Mouse (Mus musculus): ENCODE data around the gene Emx1.

GRCm38 (mm10) chr6:85230762-85231161, 43.5 kb downstream of the Emx1 start:
- TF ChIP-seq CTCF (IDR thresholded peaks at IDR 0.05) (no peak), EP300 (IDR thresholded peaks at IDR 0.05) (no peak)

All from lung, postnatal 0 days (tissue).